Mouse (Mus musculus) G1E (cell line): Measurements from ENCODE around the gene Ppp2r5a.

Source experiments
- CTCF ChIP-seq: IDR thresholded peaks from 2 replicates; pipeline ENCODE4 v1.5.1; 2012; ENCODE audit warnings: low read depth, low read length, inconsistent platforms, mixed read lengths
- POLR2AphosphoS5 ChIP-seq: IDR thresholded peaks from 2 replicates; pipeline ENCODE4 v1.6.1; 2012; ENCODE audit warnings: low read depth, low read length, inconsistent platforms; ENCODE audit not compliant: insufficient replicate concordance

- TF ChIP-seq CTCF = no peak
- no peak for TF ChIP-seq POLR2AphosphoS5
These were observed 34.9 kb downstream of the Ppp2r5a start for GRCm38 (mm10) chr1:191368193-191368592.
